Mouse (Mus musculus) intestine, embryonic 14.5 days (tissue): ENCODE measurements around the gene Cnga2. TPM values are rescaled to one million over a fixed set of nuclear protein-coding genes. Genes with fewer than 3 reads are reported as not detected.

Experiments used
- ATAC-seq: fragments of 200-750 bp; cut with Nextera tagmentation; replicated peaks from 2 replicates; pipeline ENCODE4 v1.8.0; 2017; ENCODE audit warnings: low read depth, moderate number of reproducible peaks, moderate TSS enrichment, moderate library complexity; ENCODE audit not compliant: low FRiP score, low TSS enrichment
- DNase-seq: peaks from one replicate; pipeline ENCODE4 v3.0.0-alpha.2; 2018; ENCODE audit warnings: low spot score
- H3K27ac ChIP-seq: fragments of 300-500 bp; sonication (generic); 2 replicates; pipeline ENCODE4 v1.5.1; 2014; ENCODE audit warnings: low read depth, mild to moderate bottlenecking, control low read depth
- H3K27me3 ChIP-seq: fragments of 300-500 bp; sonication (generic); replicated peaks from 2 replicates; pipeline ENCODE4 v1.6.1; 2014; ENCODE audit warnings: low read length, control low read depth; ENCODE audit not compliant: control insufficient read depth, insufficient read depth
- H3K36me3 ChIP-seq: fragments of 300-500 bp; sonication (generic); 2 replicates; pipeline ENCODE4 v1.6.1; 2014; ENCODE audit warnings: low read length, control low read depth; ENCODE audit not compliant: control insufficient read depth, insufficient read depth
- H3K4me1 ChIP-seq: fragments of 300-500 bp; sonication (generic); replicated peaks from 2 replicates; pipeline ENCODE4 v1.6.1; 2014; ENCODE audit warnings: low read length, control low read depth, mixed read lengths; ENCODE audit not compliant: control insufficient read depth, insufficient read depth
- H3K4me2 ChIP-seq: fragments of 300-500 bp; sonication (generic); 2 replicates; pipeline ENCODE4 v1.6.1; 2014; ENCODE audit warnings: low read length
- H3K4me3 ChIP-seq: fragments of 300-500 bp; sonication (generic); 2 replicates; pipeline ENCODE4 v1.5.1; 2014; ENCODE audit warnings: low read depth, low read length, control low read depth, mixed read lengths
- H3K9ac ChIP-seq: fragments of 300-500 bp; sonication (generic); 2 replicates; pipeline ENCODE4 v1.6.1; 2014; ENCODE audit warnings: mild to moderate bottlenecking, low read length
- H3K9me3 ChIP-seq: fragments of 300-500 bp; sonication (generic); 2 replicates; pipeline ENCODE4 v1.6.1; 2016; ENCODE audit warnings: low read length, control low read depth; ENCODE audit not compliant: control insufficient read depth
- WGBS: fragments of 180-500 bp; shearing (Covaris S2); extraction: QIAGEN DNeasy Blood & Tissue Kit; methylation state at CpG from one replicate; pipeline ENCODE4 v1.1.7; 2014; 5-methylcytosine and 5-hydroxymethylcytosine counted together
- polyA plus RNA-seq: library from polyadenylated mRNA; unstranded; fragments of >200 nt; fragmentation: Nextera tagmentation; extraction: Ambion mirVana; gene quantifications from 2 replicates; pipeline ENCODE4 v1.2.1, GENCODE M21; 2014

Gene Cnga2
- polyA plus RNA-seq, 1 experiment from 2014 or later = 0.12 TPM

DNA sequence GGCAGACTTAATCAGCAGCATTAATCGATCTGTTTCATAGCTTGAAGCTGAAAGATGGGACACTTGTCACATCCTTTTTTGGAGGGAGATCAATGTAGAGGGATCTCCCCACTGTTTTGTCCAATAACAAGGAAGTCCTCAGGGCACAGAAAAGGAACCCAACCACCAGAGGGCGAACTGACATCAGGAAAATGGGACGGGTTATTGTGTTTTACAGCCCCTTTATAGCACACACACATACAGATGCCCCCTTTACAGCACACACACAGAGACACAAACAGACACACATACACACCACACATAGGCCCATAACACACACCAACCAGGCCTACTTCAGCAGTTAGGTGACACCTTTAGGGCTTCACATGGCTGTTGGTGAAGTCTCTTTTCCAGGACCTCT is 21.2 kb downstream of the Cnga2 start:
- H3K9ac ChIP-seq = no peak overlapping the region
- H3K36me3 ChIP-seq = no peaks in the 10 kb centered on the region
- no peak overlapping the region for H3K4me2 ChIP-seq
- 27% methylated on average over 3 of the region's 3 CpGs for WGBS
- ATAC-seq (no peak), DNase-seq (no peak)
- H3K9me3 ChIP-seq = no peaks in the 10 kb centered on the region
- H3K4me1 ChIP-seq = no peaks in the 10 kb centered on the region
- no peaks in the 10 kb centered on the region for H3K27me3 ChIP-seq
- H3K27ac ChIP-seq = no peak overlapping the region
- H3K4me3 ChIP-seq = no peak overlapping the region

GRCm38 (mm10) chrX:72022241-72022640 is 30.6 kb downstream of the Cnga2 start:
- Histone ChIP-seq H3K9me3 (no peaks in the 10 kb centered on the region), H3K4me3 (no peak overlapping the region), H3K27me3 (no peaks in the 10 kb centered on the region), H3K4me2 (no peak overlapping the region), H3K27ac (no peak overlapping the region), H3K9ac (no peak overlapping the region), H3K36me3 (no peaks in the 10 kb centered on the region), H3K4me1 (no peaks in the 10 kb centered on the region)
- no peak for DNase-seq
- no peak for ATAC-seq
- 86% methylated on average over 1 of the region's 1 CpGs for WGBS

DNA sequence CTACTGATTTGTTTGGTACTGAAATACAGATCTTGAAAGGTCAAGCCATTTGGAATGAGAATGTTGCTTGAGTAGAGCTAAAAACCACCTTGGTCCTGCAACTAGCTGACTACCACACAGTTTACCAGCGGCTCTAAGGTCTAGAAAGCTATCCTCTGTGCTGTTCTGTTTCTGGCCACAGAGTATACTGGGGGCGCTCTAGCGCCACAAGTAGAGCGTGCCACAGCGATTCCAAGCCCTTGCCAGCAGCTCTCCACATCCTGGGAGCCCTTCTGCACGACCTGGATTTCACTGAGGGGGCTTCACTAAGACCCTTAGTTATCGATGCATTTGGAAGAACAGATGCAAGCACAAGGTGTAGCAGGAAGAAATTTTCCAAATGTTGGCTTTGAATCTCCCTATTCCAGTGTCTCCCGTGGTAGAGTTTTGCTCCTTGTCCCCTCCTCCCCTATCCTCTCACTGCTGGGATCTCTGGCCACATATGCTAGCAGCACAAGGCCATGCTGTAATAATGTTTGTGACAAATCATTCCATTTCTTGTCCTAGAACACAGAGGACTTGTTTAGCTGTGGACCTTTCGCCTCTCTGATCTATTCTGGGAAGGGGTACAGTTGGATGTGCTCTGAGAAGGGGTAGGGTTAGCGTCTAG is 31.2 kb downstream of the Cnga2 start:
- Histone ChIP-seq H3K27ac (no peak overlapping the region), H3K4me1 (no peaks in the 10 kb centered on the region), H3K4me3 (no peak overlapping the region), H3K27me3 (no peaks in the 10 kb centered on the region), H3K4me2 (no peak overlapping the region), H3K9me3 (no peaks in the 10 kb centered on the region), H3K36me3 (no peaks in the 10 kb centered on the region), H3K9ac (no peak overlapping the region)
- WGBS = 39% methylated on average over 10 of the region's 10 CpGs
- DNase-seq (peak; percentile 54), ATAC-seq (no peak)

- WGBS = 83% methylated on average over 3 of the region's 3 CpGs
- H3K9me3 ChIP-seq = no peaks in the 10 kb centered on the region
- ATAC-seq = no peak
These were observed 31.9 kb downstream of the Cnga2 start for GRCm38 (mm10) chrX:72023542-72023941.

DNA sequence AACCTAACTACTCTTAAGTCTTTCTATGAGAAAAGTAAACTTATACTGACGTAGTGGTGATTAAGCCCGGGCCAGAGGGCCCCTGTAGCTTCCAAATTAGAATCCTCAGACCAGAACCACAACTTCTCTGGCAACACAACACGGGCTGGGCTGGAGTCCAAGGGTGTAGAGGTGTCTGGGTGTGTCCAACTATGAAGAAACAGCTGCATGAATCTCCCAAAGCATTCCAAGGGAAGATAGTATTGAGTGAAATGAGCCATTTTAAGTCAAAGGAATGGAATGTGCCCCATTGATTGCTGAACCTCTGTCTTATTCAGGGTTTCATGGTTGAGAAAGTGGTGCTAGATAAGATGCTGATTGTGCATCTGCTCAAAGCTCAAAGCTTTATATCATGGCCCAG is 52.4 kb downstream of the Cnga2 start:
- DNase-seq (no peak), ATAC-seq (no peak)
- Histone ChIP-seq H3K9ac (no peak overlapping the region), H3K27ac (no peak overlapping the region), H3K4me2 (no peak overlapping the region), H3K9me3 (no peaks in the 10 kb centered on the region), H3K36me3 (no peaks in the 10 kb centered on the region), H3K4me3 (no peak overlapping the region), H3K4me1 (no peaks in the 10 kb centered on the region), H3K27me3 (no peaks in the 10 kb centered on the region)
- 73% methylated on average over 3 of the region's 3 CpGs for WGBS

More at GRCm38 (mm10) chrX:72023542-72023941, 31.9 kb downstream of the Cnga2 start:
- H3K9ac ChIP-seq = no peak overlapping the region
- no peak overlapping the region for H3K4me3 ChIP-seq
- H3K27me3 ChIP-seq = no peaks in the 10 kb centered on the region
- DNase-seq = no peak
- no peak overlapping the region for H3K4me2 ChIP-seq
- H3K27ac ChIP-seq = no peak overlapping the region
- no peaks in the 10 kb centered on the region for H3K36me3 ChIP-seq
- H3K4me1 ChIP-seq = no peaks in the 10 kb centered on the region

- 77% methylated on average over 2 of the region's 2 CpGs for WGBS
- H3K4me1 ChIP-seq = no peaks in the 10 kb centered on the region
- H3K36me3 ChIP-seq = no peaks in the 10 kb centered on the region
- no peak overlapping the region for H3K4me2 ChIP-seq
- no peak overlapping the region for H3K4me3 ChIP-seq
- H3K9ac ChIP-seq = no peak overlapping the region
- ATAC-seq (no peak), DNase-seq (no peak)
- H3K27me3 ChIP-seq = no peaks in the 10 kb centered on the region
- no peaks in the 10 kb centered on the region for H3K9me3 ChIP-seq
- no peak overlapping the region for H3K27ac ChIP-seq
These were observed 56.3 kb downstream of the Cnga2 start for GRCm38 (mm10) chrX:72047918-72048317.

Other genes with a start within 250 kb of the Cnga2 start
- 37.0 and 41.2 TPM in 2 replicates for gene Vma21, start 175.9 kb upstream of the Cnga2 start, polyA plus RNA-seq
- 0.22 TPM in 1 of 2 replicates, not detected in the other for gene Gm1141, start 70.8 kb upstream of the Cnga2 start, polyA plus RNA-seq
- gene Prrg3, start 29.2 kb upstream of the Cnga2 start, polyA plus RNA-seq = 11.2 and 13.3 TPM in 2 replicates
- not detected in 2 replicates for gene Fate1, start 18.9 kb upstream of the Cnga2 start, polyA plus RNA-seq
- gene Magea4, start 230.2 kb downstream of the Cnga2 start, polyA plus RNA-seq = not detected in 2 replicates